Mouse (Mus musculus): ENCODE data around the gene 4930404N11Rik. TPM values are rescaled to one million over a fixed set of nuclear protein-coding genes. Genes with fewer than 3 reads are reported as not detected.

Gene 4930404N11Rik
- polyA plus RNA-seq, 1 experiment from 2014 or later: 2.7 TPM

DNA sequence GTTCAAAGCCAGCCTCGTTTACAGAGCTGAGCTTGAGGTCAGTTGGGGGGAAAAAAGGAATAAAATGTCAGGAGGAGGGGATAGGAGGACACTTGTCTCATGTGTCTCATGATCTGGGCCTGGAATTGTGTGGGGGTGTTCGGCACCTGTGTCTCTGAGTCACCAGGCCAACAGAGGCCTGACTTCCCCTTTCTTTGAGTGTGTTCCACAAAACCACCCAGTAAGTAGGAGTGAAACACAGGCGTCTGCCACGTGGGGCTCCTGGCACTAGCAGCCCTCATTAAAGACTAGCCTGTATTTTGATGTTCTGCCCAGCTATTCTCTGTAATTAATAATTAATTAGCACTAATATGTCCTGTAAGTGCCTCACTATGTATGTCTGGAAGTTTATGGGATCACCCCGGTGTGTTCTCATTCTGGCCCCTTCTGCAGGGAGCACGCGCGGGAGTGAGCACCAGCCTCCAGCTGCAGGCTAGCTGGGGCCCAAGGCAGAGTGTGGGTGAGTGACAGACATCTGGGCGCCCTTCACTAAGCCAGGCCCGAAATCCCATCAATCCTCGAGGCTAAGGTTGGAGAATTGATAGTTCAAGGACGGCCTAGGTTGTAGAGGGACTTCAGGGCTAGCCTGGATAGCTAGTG, 9.1 kb downstream of the 4930404N11Rik start:
- CTCF ChIA-PET: no interaction called here
- no peak for DNase-seq (ENCODE audit: low read depth, low spot score)
- in situ Hi-C loops (cut with MboI; ENCODE audit: low pct_unique_long_range_greater_than_20kb): no loop called here

DNA sequence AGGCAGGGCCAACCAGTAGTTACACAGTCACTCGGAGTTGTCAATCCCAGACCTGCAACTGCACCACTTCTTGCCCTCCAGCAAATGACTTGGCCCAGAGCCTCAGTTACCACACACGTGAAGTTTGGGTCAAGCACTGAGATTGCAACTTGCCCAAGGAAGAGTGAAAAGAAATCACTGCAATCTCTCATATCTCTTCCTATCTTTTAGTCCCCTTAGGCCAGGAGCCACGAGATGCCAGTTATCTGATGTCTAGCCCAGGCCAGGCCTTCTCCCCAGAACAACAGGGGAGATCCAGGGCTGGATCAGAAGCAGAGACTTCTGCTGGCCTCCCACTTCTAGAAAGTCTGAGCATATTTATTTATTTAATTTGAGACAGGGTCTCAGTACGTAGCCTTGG, 10.1 kb downstream of the 4930404N11Rik start:
- DNase-seq (ENCODE audit: low read depth, low spot score): no peak
- CTCF ChIA-PET: no interaction called here
- in situ Hi-C loops (cut with MboI; ENCODE audit: low pct_unique_long_range_greater_than_20kb): no loop called here
- TF ChIP-seq CTCF (IDR thresholded peaks at IDR 0.05): no peak
- ATAC-seq: no peak
- POLR2A ChIA-PET: no interaction called here
- H3K27me3 ChIP-seq: no peaks in the 10 kb centered on the region

More for the DNA sequence above, 9.1 kb downstream of the 4930404N11Rik start:
- ATAC-seq: no peak
- POLR2A ChIA-PET: interaction anchor here (1.0 to 1.2 kb wide), 2 partner anchors 17 to 36 kb away, joined by 3 read pairs; partner anchors contain the start of gene Smim24
- no peaks in the 10 kb centered on the region for H3K27me3 ChIP-seq
- no peak for TF ChIP-seq CTCF (IDR thresholded peaks at IDR 0.05)

DNA sequence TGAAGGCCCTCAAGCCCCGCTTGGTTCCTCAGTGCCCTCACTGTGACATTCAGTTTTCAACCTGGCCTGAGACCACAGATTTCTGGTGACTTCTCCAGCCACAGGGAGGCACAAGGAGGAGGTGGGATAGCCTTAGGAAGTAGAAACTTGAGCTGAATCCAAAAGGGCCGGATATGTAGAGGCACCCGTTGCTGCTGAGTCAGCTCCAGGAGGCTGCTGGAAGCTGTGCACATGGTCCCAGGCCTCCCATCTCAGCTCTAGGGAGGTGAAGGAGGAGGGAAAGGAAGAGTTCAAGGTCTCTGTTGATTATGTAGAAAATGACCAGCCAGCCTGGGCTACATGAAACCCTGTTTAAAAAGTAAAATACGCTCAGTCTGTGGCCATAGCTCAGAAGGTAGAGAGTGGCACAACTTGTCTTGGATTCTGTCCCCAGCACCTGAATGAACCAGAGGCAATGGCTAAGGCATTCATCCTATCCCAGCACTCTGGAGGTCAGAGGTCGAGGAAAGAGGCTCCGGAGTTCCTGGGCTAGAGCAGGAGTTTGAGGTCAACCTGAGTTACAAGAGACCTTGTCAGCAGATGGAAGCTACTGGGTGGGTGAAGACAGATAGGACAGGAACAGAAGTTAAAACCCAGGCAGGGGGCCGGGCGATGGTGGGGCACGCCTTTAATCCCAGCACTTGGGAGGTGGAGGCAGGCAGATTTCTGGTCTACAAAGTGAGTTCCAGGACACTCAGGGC, 10.7 kb downstream of the 4930404N11Rik start:
- CTCF ChIA-PET: interaction anchor here (1.2 to 1.7 kb wide), 2 partner anchors 62 to 66 kb away, joined by 5 read pairs; partner anchors contain the start of gene Pip5k1c
- ATAC-seq (no peak), DNase-seq (ENCODE audit: low read depth, low spot score) (no peak)
- no peak for TF ChIP-seq CTCF (IDR thresholded peaks at IDR 0.05)
- POLR2A ChIA-PET: no interaction called here
- in situ Hi-C loops (cut with MboI; ENCODE audit: low pct_unique_long_range_greater_than_20kb): loop anchor here (5.0 kb wide), 1 partner anchor 68 kb away; no protein-coding TSS in a partner anchor
- no peaks in the 10 kb centered on the region for H3K27me3 ChIP-seq

DNA sequence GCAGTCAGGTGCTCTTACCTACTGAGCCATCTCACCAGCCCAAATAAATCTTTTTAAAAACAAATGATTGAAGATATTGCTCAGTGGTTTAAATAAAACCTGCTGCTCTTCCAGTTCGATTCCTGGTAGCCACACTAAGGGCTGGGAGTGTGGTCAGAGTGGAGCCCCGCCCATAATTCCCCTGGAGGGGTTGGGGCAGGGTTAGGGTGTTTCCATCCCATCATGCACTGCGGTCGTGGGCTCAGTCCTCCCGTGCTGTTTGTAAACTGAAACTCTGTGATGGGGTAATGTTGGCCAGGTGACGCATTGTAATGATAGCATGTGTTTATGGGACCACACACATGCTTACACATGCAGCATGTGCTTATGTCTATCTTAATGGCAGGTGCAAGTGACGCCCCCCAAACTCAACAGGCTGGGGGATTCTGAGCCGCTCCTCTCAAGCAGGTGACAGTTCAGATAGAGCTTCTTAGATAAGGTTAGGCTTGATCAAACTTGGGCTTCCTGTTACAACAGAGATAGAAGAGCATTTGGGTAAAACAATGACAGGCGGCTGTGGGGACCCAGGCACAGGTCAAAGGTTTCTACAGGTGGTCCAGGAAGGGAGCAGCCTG, 13.8 kb downstream of the 4930404N11Rik start:
- POLR2A ChIA-PET: no interaction called here
- DNase-seq (ENCODE audit: low read depth, low spot score) (no peak), ATAC-seq (no peak)
- in situ Hi-C loops (cut with MboI; ENCODE audit: low pct_unique_long_range_greater_than_20kb): loop anchor here (5.0 kb wide), 1 partner anchor 64 kb away; no protein-coding TSS in a partner anchor
- no peak for TF ChIP-seq CTCF (IDR thresholded peaks at IDR 0.05)
- H3K27me3 ChIP-seq: no peaks in the 10 kb centered on the region
- CTCF ChIA-PET: interaction anchor here (1.5 to 2.1 kb wide), 2 partner anchors 10 to 59 kb away, joined by 5 to 10 read pairs; partner anchors contain the start of gene Pip5k1c

DNA sequence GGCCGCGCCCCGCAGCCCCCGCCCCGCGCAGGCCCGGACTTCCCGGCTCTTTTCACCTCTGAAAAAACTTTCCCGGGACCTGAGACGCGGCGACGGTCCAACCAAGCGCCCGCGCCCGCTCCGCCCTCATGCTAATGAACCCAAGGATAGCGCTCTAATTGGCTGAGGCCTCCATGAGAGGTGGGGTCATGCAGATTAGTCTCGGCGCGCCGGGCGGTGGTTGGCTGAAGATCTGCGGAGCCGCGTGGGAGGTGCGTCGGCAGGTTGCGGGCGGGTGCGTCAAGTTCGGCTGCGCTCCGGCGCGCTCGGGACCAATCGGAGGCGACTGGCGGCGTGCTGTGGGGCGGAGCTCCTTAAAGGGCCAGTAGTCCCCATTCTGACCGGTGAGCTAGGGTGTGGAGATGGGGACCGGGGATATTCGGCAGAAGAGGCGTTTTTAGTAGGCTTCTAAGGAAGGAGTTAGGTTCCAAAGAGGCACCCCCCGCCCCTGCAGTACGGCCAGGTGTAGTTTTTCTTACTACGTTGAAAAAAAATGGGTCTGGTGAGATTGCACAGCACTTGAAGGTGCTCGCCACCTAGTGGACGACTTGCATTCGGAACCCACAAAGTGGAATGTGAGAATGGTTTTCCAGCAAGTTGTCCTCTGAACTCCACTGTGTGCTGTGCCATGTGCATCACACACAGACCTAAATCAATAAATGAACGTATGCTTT, 15.1 kb downstream of the 4930404N11Rik start, which contains the start of gene Hmg20b:
Hmg20b (minus strand) TSS at position 130 of the 713 bp plus-strand sequence.
- TF ChIP-seq CTCF (IDR thresholded peaks at IDR 0.05): no peak
- DNase-seq (ENCODE audit: low read depth, low spot score) (peak; percentile 90), ATAC-seq (peak; percentile 92)
- H3K27me3 ChIP-seq: no peaks in the 10 kb centered on the region
- in situ Hi-C loops (cut with MboI; ENCODE audit: low pct_unique_long_range_greater_than_20kb): loop anchor here (5.0 kb wide), 1 partner anchor 63 kb away; no protein-coding TSS in a partner anchor
- ChIA-PET CTCF (interaction anchor here (0.6 to 2.1 kb wide), 7 partner anchors 8 to 61 kb away, joined by 3 to 10 read pairs (median 4); partner anchors contain the start of gene Pip5k1c), POLR2A (interaction anchor here (0.6 to 0.7 kb wide), 2 partner anchors 31 to 54 kb away, joined by 3 to 4 read pairs; no protein-coding TSS in a partner anchor)

DNA sequence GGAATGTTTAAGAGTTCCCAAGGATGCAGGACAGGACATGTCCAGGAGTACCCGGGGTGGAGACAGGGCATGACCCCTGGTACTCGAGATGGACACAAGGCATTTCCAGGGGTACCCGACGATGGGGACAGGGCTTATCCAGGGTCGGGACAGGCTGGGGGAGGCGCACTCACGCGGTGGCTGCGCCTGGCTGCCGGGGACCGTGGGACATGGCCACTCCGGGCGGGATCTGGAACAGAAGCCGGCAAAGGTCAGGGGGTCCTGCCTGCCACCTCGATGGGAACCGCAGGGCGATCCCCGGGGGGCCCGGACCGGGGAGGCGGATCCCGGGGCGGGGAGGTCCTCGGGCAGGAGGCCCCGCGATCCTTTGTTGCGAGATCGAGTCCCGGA, 15.7 kb downstream of the 4930404N11Rik start:
- POLR2A ChIA-PET: interaction anchor here (0.7 kb wide), 1 partner anchor 53 kb away, joined by 3 read pairs; no protein-coding TSS in a partner anchor
- in situ Hi-C loops (cut with MboI; ENCODE audit: low pct_unique_long_range_greater_than_20kb): loop anchor here (5.0 kb wide), 1 partner anchor 63 kb away; no protein-coding TSS in a partner anchor

DNA sequence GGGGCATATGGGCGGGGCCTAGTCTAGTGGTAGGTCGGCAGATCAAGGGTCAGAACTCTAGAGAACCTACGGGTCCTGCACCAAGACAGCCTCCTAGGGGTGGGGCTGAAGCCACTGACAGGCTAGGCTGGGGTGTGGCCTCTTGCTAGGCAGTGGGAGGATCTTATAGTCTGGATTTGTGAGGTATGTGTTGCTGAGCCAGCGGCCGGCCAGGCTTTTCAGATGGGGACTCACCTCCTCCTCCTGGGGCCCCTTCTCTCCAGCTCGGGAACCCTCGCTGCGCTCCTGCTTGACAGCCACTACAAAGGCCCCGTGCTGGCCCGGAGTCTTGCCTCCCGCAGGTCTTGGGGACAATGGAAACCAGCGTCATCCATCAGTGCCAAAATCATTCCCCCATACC, 16.5 kb downstream of the 4930404N11Rik start:
- in situ Hi-C loops (cut with MboI; ENCODE audit: low pct_unique_long_range_greater_than_20kb): no loop called here
- peak; percentile 15 for ATAC-seq
- no peak for DNase-seq (ENCODE audit: low read depth, low spot score)
- ChIA-PET POLR2A (no interaction called here), CTCF (no interaction called here)
- no peak for TF ChIP-seq CTCF (IDR thresholded peaks at IDR 0.05)
- no peaks in the 10 kb centered on the region for H3K27me3 ChIP-seq

More for the DNA sequence above, 15.7 kb downstream of the 4930404N11Rik start:
- CTCF ChIA-PET: interaction anchor here (0.6 to 2.1 kb wide), 7 partner anchors 8 to 60 kb away, joined by 3 to 10 read pairs (median 4); partner anchors contain the start of gene Pip5k1c
- no peak for DNase-seq (ENCODE audit: low read depth, low spot score)
- TF ChIP-seq CTCF (IDR thresholded peaks at IDR 0.05): no peak
- H3K27me3 ChIP-seq: no peaks in the 10 kb centered on the region
- no peak for ATAC-seq

DNA sequence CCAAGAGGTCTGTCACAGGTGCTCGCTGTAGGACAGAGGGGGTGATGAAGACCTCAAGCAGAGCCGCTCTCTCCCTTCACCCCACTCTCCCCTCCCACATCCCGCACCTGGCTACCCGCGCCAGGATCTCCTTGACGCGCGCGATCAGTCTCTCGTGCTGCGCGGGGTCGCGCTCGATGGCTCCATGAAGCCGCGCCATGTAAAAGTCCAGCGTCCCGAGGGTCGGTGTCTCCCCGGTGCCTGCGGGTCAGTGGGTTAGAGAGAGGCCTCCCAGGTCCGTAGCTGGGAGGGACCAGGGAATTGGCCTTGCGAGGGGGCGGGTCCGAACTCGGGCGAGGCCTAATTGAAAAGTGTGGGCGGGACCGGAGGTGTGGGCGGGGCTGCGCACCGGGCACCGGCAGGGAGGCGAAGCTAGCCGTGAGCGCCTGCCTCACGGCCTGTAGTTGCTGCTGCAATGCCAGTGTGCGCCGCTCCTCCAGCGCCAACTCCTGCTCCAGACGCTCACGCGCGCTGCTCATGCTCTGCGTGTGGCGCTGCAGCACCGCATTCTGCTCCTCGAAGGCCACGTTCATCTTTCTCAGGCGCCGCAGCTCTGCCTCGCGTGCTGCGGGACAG, 19.1 kb downstream of the 4930404N11Rik start:
- TF ChIP-seq CTCF (IDR thresholded peaks at IDR 0.05): no peak
- ChIA-PET POLR2A (interaction anchor here (0.9 kb wide), 1 partner anchor 26 kb away, joined by 3 read pairs; the partner anchor contains the start of gene Cactin), CTCF (no interaction called here)
- ATAC-seq (no peak), DNase-seq (ENCODE audit: low read depth, low spot score) (no peak)
- no peaks in the 10 kb centered on the region for H3K27me3 ChIP-seq
- in situ Hi-C loops (cut with MboI; ENCODE audit: low pct_unique_long_range_greater_than_20kb): no loop called here

DNA sequence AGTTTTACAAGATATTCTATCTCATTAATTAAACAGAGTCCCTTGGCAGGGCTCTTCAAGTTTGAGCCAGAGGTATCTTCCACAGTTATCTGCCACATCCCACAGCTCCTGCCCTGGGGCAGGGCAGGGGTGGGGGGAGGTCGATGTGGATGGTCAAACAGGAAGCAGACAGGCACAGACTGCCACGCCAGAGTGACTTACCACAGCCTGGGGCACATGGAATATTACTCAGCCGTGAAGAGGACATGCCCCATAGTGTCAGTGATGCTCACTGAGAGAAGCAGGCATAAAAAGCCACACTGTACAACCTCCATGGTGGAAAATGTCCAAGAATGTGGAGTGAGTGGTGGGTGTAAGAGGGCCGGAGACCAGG, 20.5 kb downstream of the 4930404N11Rik start:
- ChIA-PET CTCF (no interaction called here), POLR2A (no interaction called here)
- no peaks in the 10 kb centered on the region for H3K27me3 ChIP-seq
- in situ Hi-C loops (cut with MboI; ENCODE audit: low pct_unique_long_range_greater_than_20kb): no loop called here
- DNase-seq (ENCODE audit: low read depth, low spot score) (peak; percentile 55), ATAC-seq (peak; percentile 28)
- TF ChIP-seq CTCF (IDR thresholded peaks at IDR 0.05): no peak

All from Patski (cell line).